Mouse (Mus musculus): Measurements from ENCODE around the gene Stac3. TPM values are rescaled to one million over a fixed set of nuclear protein-coding genes. Genes with fewer than 3 reads are reported as not detected.

Gene Stac3
- total and polyA plus RNA-seq, 3 experiments: 0.08 to 0.79 (median 0.50) TPM

DNA sequence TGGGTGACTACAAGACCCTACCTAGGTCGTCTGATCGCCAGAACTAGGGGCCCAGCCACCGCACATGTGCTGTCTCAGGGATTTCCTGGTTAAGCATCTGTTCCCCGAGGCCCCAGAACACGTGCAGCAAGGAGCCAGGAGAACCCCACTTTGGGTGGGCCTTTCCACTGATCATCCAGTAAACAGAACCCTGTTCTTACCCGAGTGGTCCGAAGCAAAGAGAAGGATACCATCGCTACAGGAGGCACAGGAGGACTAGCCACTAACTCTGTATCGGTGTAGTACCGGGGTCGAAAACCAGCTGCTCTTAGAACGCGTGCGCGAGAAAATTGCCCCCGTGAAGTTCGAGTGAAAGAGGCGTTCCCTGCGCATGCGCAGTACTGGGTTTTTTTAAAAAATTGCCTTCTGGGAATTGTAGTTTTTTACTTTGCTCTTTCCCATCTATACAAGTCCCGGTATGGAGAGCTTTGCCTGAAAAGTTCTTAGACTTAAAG lies 20.6 kb downstream of the Stac3 start, which contains the start of gene Shmt2 (continued):
- TF ChIP-seq TCF12 (IDR thresholded peaks at IDR 0.05; ENCODE audit: low read depth, low read length) (peak; percentile 82), RCOR1 (conservative IDR thresholded peaks at IDR 0.05; ENCODE audit: low read depth, low read length) (no peak)

DNA sequence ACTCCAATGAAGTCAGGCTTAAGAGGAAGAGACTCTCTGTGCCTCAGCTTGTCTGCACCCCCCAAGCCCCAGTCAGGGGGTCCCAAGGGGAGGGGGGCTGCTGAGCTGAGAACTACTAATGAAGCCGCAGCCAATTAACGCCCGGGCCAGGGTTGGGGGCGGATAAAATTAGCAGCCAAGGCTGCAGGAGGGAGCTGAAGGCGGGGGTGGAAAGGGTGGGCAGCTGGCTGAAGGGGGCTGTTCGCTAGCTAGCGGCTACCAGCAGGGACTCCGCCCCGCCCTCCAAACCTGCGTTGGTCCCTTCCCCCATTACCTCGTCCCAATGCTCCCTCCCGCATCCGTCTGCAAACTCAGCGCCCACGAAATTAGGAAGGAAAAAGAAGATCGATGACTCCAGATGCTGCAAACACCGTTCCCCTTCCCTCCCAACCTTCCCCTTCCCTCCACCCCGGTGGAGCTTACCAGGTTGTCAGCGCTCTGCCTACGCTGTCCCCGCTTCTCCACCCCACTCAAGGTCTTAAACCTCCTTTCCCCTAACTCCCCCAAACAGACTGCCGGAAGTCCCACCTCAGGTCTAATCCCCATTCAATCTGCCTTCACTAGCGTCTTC lies 23.3 kb downstream of the Stac3 start:
- dilution Hi-C loops (cut with MboI; ENCODE audit: extremely low pct_ligation_motif_present, extremely low pct_unique_long_range_greater_than_20kb, low sequenced_read_pairs): no loop called here
- no peak overlapping the region for H3K9ac ChIP-seq (ENCODE audit: insufficient read depth, low read depth)
- peaks cover 48% of the 10 kb centered on the region for H3K27me3 ChIP-seq (replicated peaks)
- in situ Hi-C loops (cut with MboI; ENCODE audit: low pct_ligation_motif_present, low pct_unique_long_range_greater_than_20kb, low sequenced_read_pairs): no loop called here
- no peak overlapping the region for H3K27ac ChIP-seq (ENCODE audit: insufficient read depth, low read depth)
- peaks cover 5 to 12% of the 10 kb centered on the region in 2 experiments for H3K4me1 ChIP-seq (ENCODE audit: control insufficient read depth in 1 of 2, insufficient read depth in 2 of 2)
- no peaks in the 10 kb centered on the region for H3K9me3 ChIP-seq (replicated peaks; ENCODE audit: low read length)
- TF ChIP-seq TCF12 (IDR thresholded peaks at IDR 0.05; ENCODE audit: low read depth, low read length) (no peak), ZNF384 (IDR thresholded peaks at IDR 0.05; ENCODE audit: low read depth, low read length) (no peak)
- no peak overlapping the region for H3K4me3 ChIP-seq (replicated peaks in 1 of 3; ENCODE audit: low read depth in 2 of 3, low read length in 2 of 3, poor library complexity in 1 of 3)
- peaks cover 5 to 13% of the 10 kb centered on the region in 2 experiments for H3K36me3 ChIP-seq (replicated peaks in 1 of 2; ENCODE audit: control insufficient read depth in 1 of 2, insufficient read depth in 1 of 2, low read length in 1 of 2)
- no peak overlapping the region for H3K4me2 ChIP-seq (ENCODE audit: insufficient read depth, low read depth, poor library complexity, severe bottlenecking)
- H3K79me2 ChIP-seq (replicated peaks; ENCODE audit: control insufficient read depth, extremely low read depth, insufficient read depth, poor library complexity, severe bottlenecking): peaks cover 20% of the 10 kb centered on the region
- no peak for DNase-seq (ENCODE audit: extremely low read depth)

DNA sequence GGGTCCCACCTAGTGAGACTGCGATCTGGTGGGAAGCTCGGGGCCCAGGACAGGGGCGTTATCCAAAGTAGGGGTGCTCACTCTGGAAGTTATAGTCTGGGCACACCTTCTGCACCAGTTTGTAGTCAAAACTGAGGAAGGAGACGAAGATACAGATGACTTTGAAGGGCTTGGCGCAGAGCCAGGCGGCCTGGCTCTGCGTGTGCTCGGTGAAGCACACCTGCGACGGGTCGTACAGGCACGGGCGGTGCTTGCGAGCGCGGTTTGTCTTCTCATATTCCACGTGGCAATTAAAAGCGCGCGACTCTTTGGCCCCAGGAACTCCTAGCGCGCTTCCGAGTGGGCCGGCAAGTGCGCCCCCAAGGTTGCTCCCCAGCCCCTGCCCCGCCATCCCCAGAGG lies 24.6 kb downstream of the Stac3 start:
- no peaks in the 10 kb centered on the region for H3K9me3 ChIP-seq (replicated peaks; ENCODE audit: low read length)
- dilution Hi-C loops (cut with MboI; ENCODE audit: extremely low pct_ligation_motif_present, extremely low pct_unique_long_range_greater_than_20kb, low sequenced_read_pairs): no loop called here
- H3K36me3 ChIP-seq (replicated peaks in 1 of 2; ENCODE audit: control insufficient read depth in 1 of 2, insufficient read depth in 1 of 2, low read length in 1 of 2): no peaks in the 10 kb centered on the region
- TF ChIP-seq CHD1 (IDR thresholded peaks at IDR 0.05; ENCODE audit: low read depth, low read length): no peak
- TF ChIP-seq ZC3H11A (IDR thresholded peaks at IDR 0.05; ENCODE audit: low read depth, low read length): no peak
- no peak for TF ChIP-seq BHLHE40 (IDR thresholded peaks at IDR 0.05; ENCODE audit: low read depth, low read length)
- TF ChIP-seq RAD21 (IDR thresholded peaks at IDR 0.05; ENCODE audit: low read depth, low read length): no peak
- TF ChIP-seq RCOR1 (conservative IDR thresholded peaks at IDR 0.05; ENCODE audit: low read depth, low read length): no peak
- TF ChIP-seq MYC (IDR thresholded peaks at IDR 0.05; ENCODE audit: low read depth, low read length): no peak
- TF ChIP-seq JUND (conservative IDR thresholded peaks at IDR 0.05; ENCODE audit: low read depth, low read length): no peak
- no peak for TF ChIP-seq UBTF (IDR thresholded peaks at IDR 0.05; ENCODE audit: low read depth, low read length)
- no peak for TF ChIP-seq ZNF384 (IDR thresholded peaks at IDR 0.05; ENCODE audit: low read depth, low read length)
- no peak for TF ChIP-seq ETS1 (conservative IDR thresholded peaks at IDR 0.05; ENCODE audit: low read depth, low read length)
- no peak for TF ChIP-seq JUN (IDR thresholded peaks at IDR 0.05; ENCODE audit: insufficient read depth, low read depth, low read length)
- no peak for TF ChIP-seq SMC3 (IDR thresholded peaks at IDR 0.05; ENCODE audit: low read depth, low read length)
- no peak for TF ChIP-seq TBP (conservative IDR thresholded peaks at IDR 0.05; ENCODE audit: low read depth, low read length)
- no peak for TF ChIP-seq IRF4 (IDR thresholded peaks at IDR 0.05; ENCODE audit: low read depth, low read length)
- no peak for TF ChIP-seq E2F4 (IDR thresholded peaks at IDR 0.05; ENCODE audit: insufficient replicate concordance, low read depth, low read length)
- TF ChIP-seq ELF1 (IDR thresholded peaks at IDR 0.05; ENCODE audit: low read depth, low read length): no peak
- TF ChIP-seq EP300 (IDR thresholded peaks at IDR 0.05; ENCODE audit: low read length): no peak
- H3K4me3 ChIP-seq (replicated peaks in 1 of 3; ENCODE audit: low read depth in 2 of 3, low read length in 2 of 3, poor library complexity in 1 of 3): no peak overlapping the region
- no peak overlapping the region for H3K27ac ChIP-seq (ENCODE audit: insufficient read depth, low read depth)
- H3K27me3 ChIP-seq (replicated peaks): peaks cover 58% of the 10 kb centered on the region
- H3K79me2 ChIP-seq (replicated peaks; ENCODE audit: control insufficient read depth, extremely low read depth, insufficient read depth, poor library complexity, severe bottlenecking): peaks cover 7% of the 10 kb centered on the region
- in situ Hi-C loops (cut with MboI; ENCODE audit: low pct_ligation_motif_present, low pct_unique_long_range_greater_than_20kb, low sequenced_read_pairs): no loop called here
- no peak overlapping the region for H3K9ac ChIP-seq (ENCODE audit: insufficient read depth, low read depth)
- H3K4me2 ChIP-seq (ENCODE audit: insufficient read depth, low read depth, poor library complexity, severe bottlenecking): no peak overlapping the region
- peaks cover 0 to 4% of the 10 kb centered on the region in 2 experiments; a peak in 1 of 4 replicates for H3K4me1 ChIP-seq (ENCODE audit: control insufficient read depth in 1 of 2, insufficient read depth in 2 of 2)
- no peak for DNase-seq (ENCODE audit: extremely low read depth)
